Comparison of ENCODE assay signal across 25 mouse cellular contexts in the genomic region with DNA sequence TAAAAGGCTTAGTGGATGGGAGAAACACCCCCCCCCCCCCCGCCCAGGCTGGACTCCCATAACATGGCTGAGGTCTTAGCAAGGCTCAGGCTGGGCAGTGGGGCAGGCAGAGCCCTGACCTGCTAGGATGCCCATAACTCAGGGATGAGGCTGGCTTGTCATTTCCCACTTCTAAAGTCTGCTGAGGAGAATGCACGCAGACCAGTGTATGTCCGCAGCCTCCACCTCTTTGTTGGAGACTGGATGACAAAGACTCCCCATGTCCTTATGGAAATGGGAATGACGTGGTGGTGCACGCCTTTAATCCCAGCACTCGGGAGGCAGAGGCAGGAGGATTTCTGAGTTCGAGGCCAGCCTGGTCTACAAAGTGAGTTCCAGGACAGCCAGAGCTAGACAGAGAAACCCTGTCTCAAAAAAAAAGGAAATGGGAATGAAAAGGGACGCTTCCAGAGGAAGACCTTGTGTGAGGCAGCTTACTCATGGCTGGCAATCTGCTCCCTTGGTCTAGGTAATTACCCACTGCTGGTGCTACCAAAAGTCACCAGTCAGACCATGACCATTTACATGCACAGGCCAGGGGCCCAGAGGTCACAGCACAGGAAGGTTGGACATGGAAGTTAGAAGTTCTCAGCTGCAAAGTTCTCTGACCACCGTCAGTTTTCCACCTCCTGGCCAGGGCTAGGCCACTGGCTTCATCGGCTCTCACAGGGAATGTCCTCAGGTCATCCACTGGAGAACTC. TPM values are rescaled to one million over a fixed set of nuclear protein-coding genes. Genes with fewer than 3 reads are reported as not detected.
A peak's percentile ranks its signal among the peaks of the same experiment; 100 is the strongest.
DNase-seq lines count a peak whose midpoint lies in the region; ATAC-seq lines count a peak whose summit lies in the region.
"Had no signal": no experiment of that assay in that cellular context is flagged by ENCODE, and none has a peak within 500 bp of the region (broad histone marks: within the 10 kb centered on the region; RNA-seq: fewer than 3 reads in every experiment).

No protein-coding gene starts in this region.

- peaks cover 4% of the 10 kb centered on the region; the same call in 1 of the 2 replicates for H3K36me3 ChIP-seq in heart, embryonic 13.5 days
- H3K36me3 ChIP-seq in intestine, embryonic 15.5 days: no peaks in the 10 kb centered on the region
- H3K36me3 ChIP-seq in intestine, embryonic 16.5 days (ENCODE audit: control insufficient read depth, insufficient read depth, low read length): no peaks in the 10 kb centered on the region
- H3K36me3 ChIP-seq: embryonic facial prominence, embryonic 12.5 days; forebrain, embryonic 15.5 days; lung, embryonic 15.5 days had no signal

- WGBS in heart, embryonic 13.5 days: 78% methylated on average over 10 of the region's 10 CpGs
- 90% methylated on average over 10 of the region's 10 CpGs for WGBS in intestine, embryonic 15.5 days
- WGBS in intestine, embryonic 16.5 days: 83% methylated on average over 10 of the region's 10 CpGs

- no peak overlapping the region for H3K4me3 ChIP-seq in heart, embryonic 13.5 days
- no peak overlapping the region for H3K4me3 ChIP-seq in intestine, embryonic 15.5 days (replicated peaks)
- no peak overlapping the region for H3K4me3 ChIP-seq in intestine, embryonic 16.5 days (ENCODE audit: low read length)
- H3K4me3 ChIP-seq: embryonic facial prominence, embryonic 12.5 days; erythroblast, embryonic 14.5 days; forebrain, embryonic 15.5 days; lung, embryonic 15.5 days had no signal

- H3K9ac ChIP-seq in heart, embryonic 13.5 days: no peak overlapping the region; the same call in 1 of the 2 replicates
- no peak overlapping the region for H3K9ac ChIP-seq in intestine, embryonic 15.5 days
- H3K9ac ChIP-seq in intestine, embryonic 16.5 days (ENCODE audit: low read depth, low read length): no peak overlapping the region
- H3K9ac ChIP-seq: embryonic facial prominence, embryonic 12.5 days; forebrain, embryonic 15.5 days; liver, embryonic 14.5 days; lung, embryonic 15.5 days had no signal

- no peaks in the 10 kb centered on the region for H3K27me3 ChIP-seq in heart, embryonic 13.5 days (replicated peaks)
- no peaks in the 10 kb centered on the region for H3K27me3 ChIP-seq in intestine, embryonic 15.5 days (replicated peaks)
- H3K27me3 ChIP-seq in intestine, embryonic 16.5 days (replicated peaks; ENCODE audit: control insufficient read depth, insufficient read depth, low read length): no peaks in the 10 kb centered on the region
- H3K27me3 ChIP-seq: forebrain, embryonic 15.5 days; lung, embryonic 15.5 days had no signal

- H3K9me3 ChIP-seq in heart, embryonic 13.5 days: no peaks in the 10 kb centered on the region
- no peaks in the 10 kb centered on the region for H3K9me3 ChIP-seq in intestine, embryonic 15.5 days
- no peaks in the 10 kb centered on the region for H3K9me3 ChIP-seq in intestine, embryonic 16.5 days (ENCODE audit: control insufficient read depth, low read length)
- H3K9me3 ChIP-seq: embryonic facial prominence, embryonic 12.5 days; forebrain, embryonic 15.5 days; lung, embryonic 15.5 days had no signal

- peak overlapping the region; percentile 93 for H3K27ac ChIP-seq in heart, embryonic 13.5 days (replicated peaks)
- no peak overlapping the region for H3K27ac ChIP-seq in intestine, embryonic 15.5 days
- no peak overlapping the region for H3K27ac ChIP-seq in intestine, embryonic 16.5 days (ENCODE audit: low read length)
- H3K27ac ChIP-seq: embryonic facial prominence, embryonic 12.5 days; forebrain, embryonic 15.5 days; liver, embryonic 14.5 days had no signal

- ATAC-seq in cerebellum, adult (ENCODE audit: insufficient number of reproducible peaks, low FRiP score, low TSS enrichment): no peak
- no peak for ATAC-seq in heart, embryonic 13.5 days (ENCODE audit: extremely low read depth, insufficient number of reproducible peaks, low FRiP score, low TSS enrichment)
- no peak for ATAC-seq in intestine, embryonic 15.5 days
- no peak for ATAC-seq in intestine, embryonic 16.5 days

- H3K4me1 ChIP-seq in heart, embryonic 13.5 days: peaks cover 71% of the 10 kb centered on the region
- H3K4me1 ChIP-seq in intestine, embryonic 15.5 days (replicated peaks): peaks cover 12% of the 10 kb centered on the region
- peaks cover 4% of the 10 kb centered on the region; the same call in 1 of the 2 replicates for H3K4me1 ChIP-seq in intestine, embryonic 16.5 days (ENCODE audit: control insufficient read depth, insufficient read depth, low read length)

- peak overlapping the region; percentile 61 for H3K4me2 ChIP-seq in heart, embryonic 13.5 days
- H3K4me2 ChIP-seq in intestine, embryonic 15.5 days (replicated peaks): peak overlapping the region; percentile 31; the same call in 1 of the 2 replicates
- H3K4me2 ChIP-seq in intestine, embryonic 16.5 days (ENCODE audit: low read depth, low read length): no peak overlapping the region
- H3K4me2 ChIP-seq: embryonic facial prominence, embryonic 12.5 days; forebrain, embryonic 15.5 days had no signal

- intact Hi-C loops in heart, postnatal 14 days (cut with DNase I): loop anchor here (5.0 kb wide), 2 partner anchors 211 to 281 kb away; no protein-coding TSS in a partner anchor

- peak; percentile 58 for DNase-seq in cerebellum, adult 9-11 months
- no peak for DNase-seq in heart, postnatal 14 days
- peak; percentile 41 to 45 for DNase-seq in cerebellum, postnatal 25 days
- DNase-seq in adrenal gland, postnatal 4 days (ENCODE audit: low spot score in 2 of 2): no peak
- DNase-seq: kidney, adult 11 months had no signal

RNA-seq across cellular contexts. Expression of gene Ppfia4, which starts 0.8 kb away (rescaled TPM):
- polyA plus RNA-seq in heart, embryonic 13.5 days (2015; fragmentation: Nextera tagmentation; extraction: Ambion mirVana): 10.9 and 12.6 TPM in 2 replicates
- total RNA-seq in heart, postnatal 14 days (2021): 1 to 10 TPM; 2.8 to 3.5 TPM
- polyA plus RNA-seq in intestine, embryonic 15.5 days (2015; fragmentation: Nextera tagmentation; extraction: Ambion mirVana): 3.9 and 4.4 TPM in 2 replicates
- polyA plus RNA-seq in intestine, embryonic 16.5 days (2015; fragmentation: Nextera tagmentation; extraction: Ambion mirVana): 4.6 and 4.7 TPM in 2 replicates
- total RNA-seq in adrenal gland, postnatal 4 days (2021): 1 to 10 TPM; 2.9 to 3.5 TPM

RNA-seq across cellular contexts. Expression of gene Tmem183a, which starts 28.2 kb away (rescaled TPM):
- polyA plus RNA-seq in heart, embryonic 13.5 days (2015; fragmentation: Nextera tagmentation; extraction: Ambion mirVana): 54.0 and 63.0 TPM in 2 replicates
- total RNA-seq in heart, postnatal 14 days (2021): 10 to 100 TPM; 22.6 to 22.8 TPM
- polyA plus RNA-seq in intestine, embryonic 15.5 days (2015; fragmentation: Nextera tagmentation; extraction: Ambion mirVana): 87.1 and 88.9 TPM in 2 replicates
- polyA plus RNA-seq in intestine, embryonic 16.5 days (2015; fragmentation: Nextera tagmentation; extraction: Ambion mirVana): 84.9 and 88.6 TPM in 2 replicates
- total RNA-seq in adrenal gland, postnatal 4 days (2021): 10 to 100 TPM; 53.9 to 60.4 TPM

RNA-seq across cellular contexts. Expression of gene Myog, which starts 43.8 kb away (rescaled TPM):
- 1.5 and 3.5 TPM in 2 replicates for polyA plus RNA-seq in heart, embryonic 13.5 days (2015; fragmentation: Nextera tagmentation; extraction: Ambion mirVana)
- total RNA-seq in heart, postnatal 14 days (2021): not detected
- polyA plus RNA-seq in intestine, embryonic 15.5 days (2015; fragmentation: Nextera tagmentation; extraction: Ambion mirVana): 0.54 and 1.1 TPM in 2 replicates
- 0.32 TPM in 2 replicates for polyA plus RNA-seq in intestine, embryonic 16.5 days (2015; fragmentation: Nextera tagmentation; extraction: Ambion mirVana)
- total RNA-seq in adrenal gland, postnatal 4 days (2021): 1 to 10 TPM; 1.8 to 3.4 TPM
- total RNA-seq: adrenal gland, postnatal 36 days; layer of hippocampus, postnatal 25 days; left cerebral cortex, postnatal 14 days had no signal
- polyA plus RNA-seq: erythroblast, embryonic 14.5 days; gonadal fat pad, adult 2 months; hindbrain, embryonic 16.5 days; large intestine, adult 2 months; small intestine, adult 2 months had no signal

RNA-seq across cellular contexts. Expression of gene 4933406M09Rik, which starts 52.2 kb away (rescaled TPM):
- not detected in 2 replicates for polyA plus RNA-seq in heart, embryonic 13.5 days (2015; fragmentation: Nextera tagmentation; extraction: Ambion mirVana)
- total RNA-seq in heart, postnatal 14 days (2021): not detected
- polyA plus RNA-seq in intestine, embryonic 15.5 days (2015; fragmentation: Nextera tagmentation; extraction: Ambion mirVana): not detected in 2 replicates
- 0.07 TPM in 1 of 2 replicates, not detected in the other for polyA plus RNA-seq in intestine, embryonic 16.5 days (2015; fragmentation: Nextera tagmentation; extraction: Ambion mirVana)
- total RNA-seq in adrenal gland, postnatal 4 days (2021): not detected
- total RNA-seq: adrenal gland, postnatal 36 days; layer of hippocampus, postnatal 25 days; left cerebral cortex, postnatal 14 days had no signal
- polyA plus RNA-seq: C2C12; embryonic facial prominence, embryonic 12.5 days; forebrain, embryonic 15.5 days; gonadal fat pad, adult 2 months; kidney, embryonic 16.5 days; large intestine, adult 2 months; limb, embryonic 14.5 days; liver, embryonic 14.5 days; lung, embryonic 15.5 days; neural tube, embryonic 11.5 days; small intestine, adult 2 months had no signal

Comparison
In these comparisons a context has a peak if more than half of its experiments do, and no peak if none do; other contexts are left out.
1. DNase-seq: peak in cerebellum, adult 9-11 months (single experiment) and cerebellum, postnatal 25 days (2 of 2); none in heart, postnatal 14 days (0 of 2) and adrenal gland, postnatal 4 days (0 of 2).